Mouse (Mus musculus) liver, embryonic 14 days (tissue): ENCODE data around the gene Plod1. TPM values are rescaled to one million over a fixed set of nuclear protein-coding genes. Genes with fewer than 3 reads are reported as not detected.

Source experiments
- polyA plus RNA-seq: library from polyadenylated mRNA; depleted of rRNA; stranded (reverse); fragments of >200 nt; gene quantifications from 2 replicates; pipeline ENCODE4 v1.2.3, GENCODE M21; 2012; rRNA removed

The Plod1 gene
- 13.3 and 15.0 TPM in 2 replicates for polyA plus RNA-seq

DNA sequence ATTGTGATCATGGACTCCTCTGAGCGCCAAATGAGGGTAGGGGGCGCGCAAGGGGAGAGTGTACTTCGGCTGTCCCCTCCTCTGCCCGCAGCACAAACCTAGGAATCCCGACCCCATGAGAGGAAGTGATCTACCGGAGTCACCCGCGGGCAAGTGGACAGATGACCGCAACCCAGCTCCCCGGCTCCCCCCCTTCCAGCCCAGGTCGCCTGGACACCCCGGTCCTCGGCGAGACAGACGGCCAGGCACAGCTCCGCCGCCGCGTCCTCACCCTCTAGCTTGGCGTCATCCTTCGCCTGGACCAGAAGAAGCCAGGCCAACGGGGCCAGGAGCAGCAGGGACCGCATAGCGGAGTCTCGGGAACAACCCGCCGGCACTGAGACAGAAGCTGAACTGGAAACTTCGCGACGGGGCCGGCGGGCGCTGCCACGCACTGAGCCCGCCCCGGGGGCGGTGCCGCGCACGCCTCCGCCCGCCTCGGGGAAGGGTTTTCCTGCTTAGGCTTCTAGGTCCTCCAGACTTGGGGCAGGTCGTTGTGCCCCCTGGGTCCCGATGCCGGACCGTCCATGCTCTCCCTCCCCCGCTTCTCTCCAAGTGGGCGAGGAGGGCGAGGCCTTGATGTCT lies at the start of gene Plod1:
Gene Plod1 (minus strand): TSS at position 437 of the 624 bp plus-strand sequence.

DNA sequence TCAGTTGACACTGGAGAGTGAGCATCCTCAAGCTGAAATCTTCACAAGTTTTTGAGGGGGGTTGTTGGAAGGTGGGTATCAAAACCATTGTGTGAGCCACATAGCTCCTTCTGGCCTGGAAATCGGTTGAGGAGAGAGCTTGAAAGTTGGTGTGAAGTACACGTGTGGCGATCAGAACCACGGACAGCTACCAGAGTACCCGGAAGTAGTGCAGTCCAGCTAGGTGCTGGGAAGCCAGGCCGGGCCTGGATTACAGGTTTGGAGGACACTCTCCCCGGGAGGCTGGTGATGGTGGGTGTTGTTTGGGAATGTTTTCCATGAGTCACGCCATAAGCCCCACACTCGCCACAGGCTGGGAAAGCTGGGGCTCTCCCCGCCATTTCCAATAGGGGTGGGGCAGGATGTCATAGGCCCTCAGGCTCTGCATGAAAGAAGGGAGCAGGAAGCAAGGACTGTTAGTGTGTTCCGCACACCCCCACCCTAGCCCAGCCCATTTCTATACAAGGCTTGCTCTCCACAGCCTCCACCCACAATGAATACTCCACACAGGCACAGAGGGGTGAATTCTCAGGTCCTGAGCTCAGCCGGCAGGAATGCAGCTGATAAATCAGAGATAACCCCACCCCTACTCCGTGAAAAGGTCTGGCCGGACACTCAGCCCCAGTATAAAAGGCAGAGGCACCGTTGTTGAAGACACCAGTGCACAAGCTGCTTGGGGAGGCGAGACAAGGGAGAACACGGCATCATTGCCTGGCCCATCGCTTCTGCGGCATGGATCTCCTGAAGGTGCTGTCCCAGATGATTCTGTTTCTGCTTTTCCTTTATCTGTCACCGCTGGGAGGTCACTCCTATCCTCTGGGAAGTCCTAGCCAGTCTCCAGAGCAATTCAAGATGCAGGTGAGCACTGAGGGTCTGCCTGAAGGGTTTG lies 48.9 kb upstream of the Plod1 start, which contains the start of gene Nppb:
Gene Nppb (plus strand): TSS at position 584 of the 928 bp plus-strand sequence.

DNA sequence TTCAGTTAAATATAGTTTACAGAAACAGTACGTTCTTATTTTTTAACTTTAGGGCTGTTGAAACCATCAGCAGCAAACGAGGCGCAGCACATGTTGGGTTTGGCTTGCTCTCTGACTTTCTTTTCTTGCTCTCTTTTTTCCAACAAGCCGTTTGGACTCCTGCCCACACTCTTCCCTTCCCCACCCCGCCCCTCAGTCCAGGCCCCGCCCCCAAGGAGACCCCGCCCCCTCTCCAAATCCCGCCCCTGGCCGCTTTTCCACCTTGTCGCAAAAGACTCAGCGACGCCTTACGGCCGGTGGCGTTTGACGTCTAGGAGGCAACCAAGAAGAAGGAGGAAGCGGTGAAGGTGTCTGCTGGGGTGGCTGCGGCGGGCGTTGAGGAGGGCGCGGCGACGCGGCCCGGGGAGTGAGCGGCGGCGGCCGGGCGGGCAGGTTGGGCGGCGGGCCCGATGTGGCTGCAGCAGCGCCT lies 4.0 kb upstream of the Plod1 start, which contains the start of gene 2510039O18Rik:
Gene 2510039O18Rik (plus strand): TSS at position 320 of the 469 bp plus-strand sequence.

DNA sequence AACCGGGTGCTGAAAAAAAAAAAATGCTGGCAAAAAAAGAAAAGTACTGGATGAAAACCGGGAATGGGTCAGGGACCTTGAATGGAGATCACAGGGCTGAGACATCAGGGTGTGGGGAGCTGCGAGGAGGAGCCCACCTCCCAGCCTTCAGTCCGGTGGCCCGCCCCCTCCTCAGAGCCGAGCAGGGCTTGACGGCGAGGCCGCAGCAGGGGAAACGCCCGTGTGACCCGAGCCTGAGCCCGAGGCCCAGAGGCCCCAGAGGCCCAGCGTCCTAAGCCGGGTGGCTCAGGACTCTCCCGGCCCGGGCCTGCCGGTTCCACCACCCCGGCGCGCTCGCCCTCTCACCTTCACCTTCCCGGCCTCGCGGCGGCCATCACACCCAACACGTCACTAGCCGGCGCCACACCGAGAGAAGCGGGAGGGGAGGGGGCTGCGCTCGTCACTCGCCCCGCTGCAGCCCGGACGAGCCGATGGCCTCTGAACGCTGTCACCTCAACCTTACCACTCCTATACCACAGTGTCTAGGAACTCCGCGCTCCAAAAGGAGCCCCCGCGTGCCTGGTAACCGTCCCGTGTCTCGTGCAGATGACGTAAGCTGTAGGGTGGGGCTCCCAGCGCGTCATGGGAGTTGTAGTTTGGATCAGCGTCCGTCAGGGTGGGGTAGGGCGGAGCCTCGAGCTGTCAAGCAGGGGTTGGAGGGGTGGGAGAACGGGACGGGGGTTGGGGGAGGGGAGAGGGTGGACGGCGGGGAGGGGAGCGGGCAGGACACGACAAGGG lies 32.1 kb downstream of the Plod1 start, which contains the start of gene Mfn2:
Gene Mfn2 (minus strand): TSS at position 392 of the 777 bp plus-strand sequence.

DNA sequence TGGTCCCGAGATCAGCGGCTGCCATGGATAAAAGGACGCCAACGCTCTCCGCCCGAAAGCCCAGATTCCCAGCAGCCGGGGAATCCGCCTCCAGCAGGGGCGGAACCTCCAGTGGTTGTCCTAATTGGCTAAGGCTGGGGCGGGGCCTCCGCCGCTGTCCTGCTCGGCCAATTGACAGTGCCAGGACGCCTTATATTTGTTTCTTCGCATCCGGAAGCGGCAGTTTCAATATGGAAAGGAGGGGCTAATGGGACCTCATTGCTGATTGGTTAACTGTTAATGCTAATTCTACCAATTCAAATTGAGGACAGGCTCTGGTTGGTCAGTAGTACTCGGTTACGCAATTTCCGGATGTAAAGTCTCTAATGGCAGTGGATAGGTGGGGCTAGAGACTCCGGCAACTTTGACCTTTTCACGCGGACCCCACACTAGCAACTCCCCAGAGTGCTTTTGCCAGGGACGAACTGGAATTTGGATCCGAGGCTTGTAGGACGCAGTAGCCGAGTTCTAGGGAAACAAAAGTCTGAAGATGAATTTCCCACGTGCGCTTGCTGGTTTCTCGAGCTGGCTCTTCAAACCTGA lies 68.0 kb downstream of the Plod1 start, which contains the start of the genes Miip and Fv1:
Gene Miip (minus strand): TSS at position 367 of the 582 bp plus-strand sequence.
Gene Fv1 (plus strand): TSS at position 530 of the 582 bp plus-strand sequence.

Other genes with a start within 250 kb of the Plod1 start
- gene Zfp534, start 234.2 kb downstream of the Plod1 start, polyA plus RNA-seq = not detected in 2 replicates
- 3.8 and 4.7 TPM in 2 replicates for gene Zfp984, start 127.0 kb downstream of the Plod1 start, polyA plus RNA-seq
- gene Zfp933, start 88.4 kb downstream of the Plod1 start, polyA plus RNA-seq = 1.1 and 1.3 TPM in 2 replicates
- 28.8 and 34.1 TPM in 2 replicates for gene Miip, start 68.0 kb downstream of the Plod1 start, polyA plus RNA-seq
- 2.4 and 2.8 TPM in 2 replicates for gene Fv1, start 67.8 kb downstream of the Plod1 start, polyA plus RNA-seq
- gene Mfn2, start 32.1 kb downstream of the Plod1 start, polyA plus RNA-seq = 7.7 and 8.6 TPM in 2 replicates
- gene 2510039O18Rik, start 4.1 kb upstream of the Plod1 start, polyA plus RNA-seq = 15.9 and 18.1 TPM in 2 replicates
- gene Nppb, start 49.0 kb upstream of the Plod1 start, polyA plus RNA-seq = not detected in 2 replicates
- 0.03 TPM in 1 of 2 replicates, not detected in the other for gene Nppa, start 64.0 kb upstream of the Plod1 start, polyA plus RNA-seq
- gene Clcn6, start 102.1 kb upstream of the Plod1 start, polyA plus RNA-seq = 2.5 and 2.7 TPM in 2 replicates
- 9.1 and 10.2 TPM in 2 replicates for gene Mthfr, start 102.3 kb upstream of the Plod1 start, polyA plus RNA-seq
- gene Agtrap, start 151.3 kb upstream of the Plod1 start, polyA plus RNA-seq = 3.4 and 4.0 TPM in 2 replicates
- gene Mad2l2, start 193.6 kb upstream of the Plod1 start, polyA plus RNA-seq = 8.2 and 9.5 TPM in 2 replicates
- gene Draxin, start 193.9 kb upstream of the Plod1 start, polyA plus RNA-seq = 0.16 and 0.21 TPM in 2 replicates
- gene Fbxo6, start 215.4 kb upstream of the Plod1 start, polyA plus RNA-seq = 7.1 and 7.8 TPM in 2 replicates
- 1.0 and 1.1 TPM in 2 replicates for gene Fbxo44, start 223.7 kb upstream of the Plod1 start, polyA plus RNA-seq
- gene Fbxo2, start 223.9 kb upstream of the Plod1 start, polyA plus RNA-seq = 0.05 and 0.06 TPM in 2 replicates